Mouse (Mus musculus) forebrain, embryonic 12.5 days (tissue): ENCODE data around the gene Sele. TPM values are rescaled to one million over a fixed set of nuclear protein-coding genes. Genes with fewer than 3 reads are reported as not detected.

Experiments
- polyA plus RNA-seq: library from polyadenylated mRNA; unstranded; fragments of >200 nt; fragmentation: Nextera tagmentation; extraction: Ambion mirVana; gene quantifications from 2 replicates; pipeline ENCODE4 v1.2.1, GENCODE M21; 2016

The Sele gene
- polyA plus RNA-seq, 1 experiment from 2014 or later: not detected

Other genes starting within 250 kb of the Sele start
- 20.5 and 22.0 TPM in 2 replicates for gene Scyl3, start 119.1 kb upstream of the Sele start, polyA plus RNA-seq
- gene BC055324, start 53.4 kb upstream of the Sele start, polyA plus RNA-seq: 30.4 and 35.8 TPM in 2 replicates
- 9.8 and 10.3 TPM in 2 replicates for gene Mettl18, start 53.3 kb upstream of the Sele start, polyA plus RNA-seq
- gene Sell, start 13.7 kb downstream of the Sele start, polyA plus RNA-seq: not detected in 2 replicates
- gene Selp, start 67.0 kb downstream of the Sele start, polyA plus RNA-seq: not detected in 2 replicates
- 0.15 and 0.18 TPM in 2 replicates for gene F5, start 103.6 kb downstream of the Sele start, polyA plus RNA-seq
- 10.8 and 11.5 TPM in 2 replicates for gene Slc19a2, start 200.8 kb downstream of the Sele start, polyA plus RNA-seq
- 18.6 and 19.5 TPM in 2 replicates for gene Ccdc181, start 227.4 kb downstream of the Sele start, polyA plus RNA-seq